Mouse (Mus musculus): ENCODE results near the gene Lrrc4c.

Lrrc4c gene

DNA sequence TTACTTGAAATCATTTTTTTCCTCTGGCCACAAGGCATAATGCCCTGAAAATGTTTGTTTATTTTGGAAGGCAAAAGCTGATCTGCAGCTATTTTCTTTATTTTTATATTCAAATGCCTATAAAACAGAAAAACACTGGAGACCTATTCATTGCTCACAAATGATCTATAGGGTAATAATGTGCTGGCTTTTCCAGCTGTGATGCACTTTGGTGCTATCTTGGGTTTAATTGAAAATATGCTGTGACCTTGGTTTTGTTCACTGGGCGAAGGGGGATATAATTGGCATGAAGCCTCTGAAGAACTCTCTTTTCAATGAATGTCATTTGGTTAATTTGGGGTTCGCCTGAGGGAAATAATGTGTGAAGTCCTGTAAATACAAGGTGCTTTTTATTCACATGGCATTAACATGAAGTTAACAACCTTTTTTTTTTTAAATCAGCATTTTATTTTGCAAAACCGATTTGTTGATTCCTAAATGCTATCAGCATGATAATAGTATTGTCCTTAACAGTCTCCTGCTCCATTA, 1286.8 kb downstream of the Lrrc4c start:
- no peak for DNase-seq (ENCODE audit: low read depth, low spot score)

DNA sequence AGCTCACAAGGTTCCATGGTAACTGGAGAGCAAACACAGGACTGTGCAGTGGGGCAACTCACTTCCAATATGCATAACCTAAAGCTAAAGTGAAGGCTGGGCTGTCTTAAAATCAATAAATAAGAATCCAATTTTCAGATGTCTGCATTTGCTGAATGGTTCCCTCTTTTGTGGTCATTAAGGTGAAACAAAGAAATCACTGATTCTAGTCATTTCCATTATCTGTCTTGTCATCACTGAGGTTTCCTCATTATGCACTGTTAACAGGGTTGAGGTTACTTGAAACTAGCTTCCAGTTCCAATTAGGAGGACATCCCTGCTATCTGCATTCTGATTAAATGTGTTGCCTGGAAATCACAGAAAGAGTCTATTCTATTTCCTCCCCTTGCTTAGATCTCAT, 1291.5 kb downstream of the Lrrc4c start:
- no peak for DNase-seq (ENCODE audit: low read depth, low spot score)

DNA sequence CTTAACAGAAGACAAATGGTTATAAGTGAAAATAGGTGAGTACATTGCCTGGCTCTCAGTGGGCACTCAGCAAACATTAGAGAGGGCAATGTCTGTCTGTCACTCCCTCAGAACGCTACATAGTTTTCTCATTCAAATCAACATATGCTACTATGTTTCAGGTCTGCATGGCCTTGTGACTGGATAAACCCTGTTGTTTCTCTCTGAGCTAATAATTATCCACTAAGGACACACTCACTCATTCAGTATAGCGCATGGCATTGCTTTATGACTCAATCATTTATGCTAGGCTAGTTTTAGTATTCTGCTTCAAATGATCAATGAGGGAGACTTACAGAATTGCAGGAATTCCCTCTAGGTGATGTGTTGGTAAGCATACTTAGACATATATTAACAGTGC, 1292.6 kb downstream of the Lrrc4c start:
- no peak for DNase-seq (ENCODE audit: low read depth, low spot score)

GRCm38 (mm10) chr2:97614724-97615123, 1296.8 kb downstream of the Lrrc4c start:
- DNase-seq (ENCODE audit: low read depth, low spot score), result peak; percentile 30

DNA sequence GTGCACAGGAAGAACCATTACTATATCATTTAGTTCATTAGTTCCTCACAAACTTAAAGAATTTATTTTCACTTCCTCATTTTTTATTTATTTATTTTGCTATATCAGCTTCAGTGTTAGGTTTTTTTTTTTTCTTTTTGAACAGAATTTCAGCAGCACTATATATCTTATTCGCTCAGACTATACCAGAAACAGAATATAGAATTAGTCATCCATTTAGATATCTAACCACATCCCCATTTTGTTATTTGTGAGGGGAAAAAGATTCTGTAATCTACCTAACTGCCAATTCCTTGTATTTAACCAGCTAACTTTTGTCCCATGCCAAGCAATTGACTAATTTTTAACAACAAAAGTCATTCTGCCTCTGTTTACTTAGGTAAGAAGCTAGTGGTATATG, 1300.6 kb downstream of the Lrrc4c start:
- no peak for DNase-seq (ENCODE audit: low read depth, low spot score)

- no peak for DNase-seq (ENCODE audit: low read depth, low spot score)
Observed at GRCm38 (mm10) chr2:97639941-97640340, 1322.0 kb downstream of the Lrrc4c start.

DNA sequence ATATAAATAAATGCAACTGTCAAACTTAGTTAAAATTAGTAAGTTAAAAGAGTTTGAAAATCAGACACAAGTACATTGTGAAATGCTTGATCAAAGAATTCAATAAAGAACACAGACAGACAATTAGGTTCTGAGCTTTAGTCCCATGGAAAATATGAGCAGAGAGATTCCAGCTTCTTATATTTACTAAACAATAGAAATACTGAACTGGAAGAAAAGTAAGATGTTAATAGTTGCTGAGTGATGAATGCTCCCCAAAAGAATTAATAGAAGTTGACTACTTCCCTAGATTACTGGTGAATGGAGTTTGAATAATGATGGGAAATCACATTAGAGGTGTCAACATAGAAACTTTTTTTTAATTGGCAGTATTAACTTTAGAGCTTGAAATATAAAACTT, 1323.7 kb downstream of the Lrrc4c start:
- no peak for DNase-seq (ENCODE audit: low read depth, low spot score)

GRCm38 (mm10) chr2:97652711-97653110, 1334.7 kb downstream of the Lrrc4c start:
- DNase-seq (ENCODE audit: low read depth, low spot score), result no peak

Data from R1 (cell line).